Mouse (Mus musculus) retina, postnatal 1 day (tissue): ENCODE data around the gene Serpine1.
"Not testable (repeated sequence)": the region's sequence is repeated elsewhere in the genome, so short reads cannot be mapped to it uniquely, and the experiment has no call there.

Experiments used
- DNase-seq: peaks from one replicate; pipeline ENCODE4 v3.0.0-alpha.2; 2012

Gene Serpine1

DNA sequence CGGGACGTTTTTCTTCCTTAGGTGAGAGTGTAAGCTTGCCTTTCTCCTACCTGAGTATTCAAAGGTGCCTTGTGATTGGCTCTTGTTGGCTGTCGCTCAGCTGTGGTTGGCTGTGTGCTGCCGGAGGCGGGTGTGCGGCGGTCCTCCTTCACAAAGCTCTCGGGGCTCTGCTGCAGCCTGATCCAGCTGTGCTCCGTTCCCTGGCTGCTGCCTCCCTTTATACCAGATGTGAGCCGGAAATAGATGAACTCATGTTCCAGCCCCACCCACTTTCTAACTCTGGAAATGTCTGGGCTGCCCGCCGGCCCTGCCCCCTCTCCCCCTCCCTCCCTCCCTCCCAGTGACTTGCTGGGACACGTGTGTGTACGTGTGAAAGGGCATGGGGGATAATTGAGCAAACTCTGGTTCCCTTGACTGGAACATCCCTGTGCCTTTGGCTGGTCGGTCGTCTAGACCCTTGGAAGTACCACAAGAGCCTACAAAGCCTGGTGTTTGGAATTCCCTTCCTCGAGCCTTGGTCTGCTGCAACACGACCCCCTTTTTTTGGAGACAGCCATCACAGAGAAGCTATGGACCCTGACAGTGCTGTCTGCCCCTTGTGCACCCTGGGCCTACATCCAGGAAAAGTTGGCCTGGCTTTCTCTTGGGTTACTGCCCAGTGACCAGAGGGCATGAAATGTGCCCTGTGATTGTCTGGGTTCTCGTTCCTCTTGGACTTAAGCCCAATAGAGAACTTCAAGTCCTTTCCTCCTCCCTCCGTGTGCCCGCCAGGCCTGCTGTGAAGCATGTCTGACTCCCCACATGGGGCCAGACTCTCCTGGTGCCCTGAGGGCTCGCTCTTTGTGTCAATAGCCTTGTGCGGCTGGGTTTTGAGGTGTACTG lies at the start of gene Serpine1:
Gene Serpine1 (minus strand): TSS at position 190 of the 882 bp plus-strand sequence.
- peak; percentile 48 for DNase-seq

- DNase-seq = no peak
Observed at GRCm38 (mm10) chr5:137121280-137121679, 49.2 kb upstream of the Serpine1 start.

GRCm38 (mm10) chr5:137118878-137119277 lies 46.8 kb upstream of the Serpine1 start:
- no peak for DNase-seq

- DNase-seq = not testable (repeated sequence)
Observed at GRCm38 (mm10) chr5:137117994-137118393, 45.9 kb upstream of the Serpine1 start.

DNA sequence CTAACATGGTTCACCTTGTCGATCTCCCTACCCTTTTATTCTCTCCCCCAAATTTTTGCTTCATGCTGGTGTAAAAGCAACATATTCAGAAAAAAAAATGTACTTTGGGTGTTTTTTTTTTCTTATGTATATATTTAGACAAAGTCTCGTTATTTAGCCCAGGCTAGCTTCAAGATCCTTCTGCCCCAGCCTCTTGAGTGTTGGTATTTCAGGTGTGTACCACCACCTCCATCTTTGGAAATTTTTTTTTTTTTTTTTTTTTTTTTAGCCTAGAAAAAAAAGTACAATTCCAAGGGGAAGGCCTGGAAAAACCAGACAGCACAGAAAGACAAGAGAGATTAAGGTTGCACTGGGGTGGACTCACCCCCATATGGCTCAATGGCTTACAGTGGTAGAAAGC lies 44.9 kb upstream of the Serpine1 start:
- DNase-seq = no peak

- DNase-seq = peak; percentile 74
Observed at GRCm38 (mm10) chr5:137115866-137116847, 44.1 kb upstream of the Serpine1 start, which contains the start of gene Trim56. Gene Trim56 (minus strand): TSS chr5:137116209.

DNA sequence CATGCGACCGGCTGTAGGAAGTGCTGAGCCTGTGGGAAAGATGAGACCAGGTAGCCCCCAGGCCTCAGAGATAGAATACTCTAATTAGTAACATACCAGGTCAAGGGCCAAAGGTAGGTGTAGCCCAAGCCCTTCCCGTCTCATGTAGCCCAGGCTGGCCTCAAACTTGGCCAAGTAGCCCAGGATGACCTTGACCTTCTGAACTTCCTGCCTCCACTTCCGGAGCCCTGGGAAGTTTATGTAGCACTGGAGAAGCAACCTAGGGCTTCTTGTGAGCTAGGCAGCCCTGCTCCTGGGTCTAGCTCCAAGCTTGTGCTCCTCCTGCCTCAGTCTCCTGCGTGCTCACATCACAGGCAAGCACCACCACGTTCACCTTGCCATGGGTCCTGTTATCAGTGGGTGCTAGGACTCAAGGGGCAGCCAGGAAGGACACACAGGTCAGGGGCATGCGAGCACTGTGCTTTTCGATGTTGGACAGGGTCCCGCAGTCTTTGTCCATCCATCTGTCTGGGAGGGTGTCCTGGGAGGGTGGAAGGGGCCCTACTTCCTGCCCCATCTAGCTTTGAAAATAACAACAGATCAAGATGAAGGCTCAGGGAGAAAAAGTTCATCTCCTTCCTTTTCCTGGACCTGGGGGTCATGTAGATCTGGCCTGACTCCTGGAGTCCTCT lies 43.0 kb upstream of the Serpine1 start:
- DNase-seq = no peak

GRCm38 (mm10) chr5:137111542-137112408 lies 39.7 kb upstream of the Serpine1 start:
- DNase-seq = no peak

- DNase-seq = no peak
Observed at GRCm38 (mm10) chr5:137110863-137111262, 38.8 kb upstream of the Serpine1 start.

GRCm38 (mm10) chr5:137109941-137110593 lies 38.0 kb upstream of the Serpine1 start:
- no peak for DNase-seq

- DNase-seq = no peak
Observed at GRCm38 (mm10) chr5:137108111-137108510, 36.0 kb upstream of the Serpine1 start.

GRCm38 (mm10) chr5:137107670-137108069 lies 35.6 kb upstream of the Serpine1 start:
- no peak for DNase-seq

DNA sequence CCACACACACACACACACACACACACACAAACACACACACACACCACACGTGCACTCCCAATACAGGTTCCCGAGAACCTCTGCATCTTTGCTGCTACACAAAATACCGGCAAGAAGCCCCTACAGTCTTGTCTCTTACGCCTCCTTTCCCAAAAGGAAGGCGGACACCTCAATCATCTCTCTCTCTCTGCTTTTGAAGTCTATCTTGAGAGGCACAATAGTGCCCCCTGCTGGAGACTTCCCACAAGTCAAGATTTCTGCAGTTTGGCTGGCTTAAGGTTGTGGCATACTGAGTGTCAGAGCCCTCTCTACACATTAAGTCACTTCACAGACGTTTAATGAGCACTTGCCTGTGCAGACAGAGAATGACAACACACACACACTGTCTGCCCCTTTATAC lies 35.0 kb upstream of the Serpine1 start:
- peak; percentile 88 for DNase-seq

DNA sequence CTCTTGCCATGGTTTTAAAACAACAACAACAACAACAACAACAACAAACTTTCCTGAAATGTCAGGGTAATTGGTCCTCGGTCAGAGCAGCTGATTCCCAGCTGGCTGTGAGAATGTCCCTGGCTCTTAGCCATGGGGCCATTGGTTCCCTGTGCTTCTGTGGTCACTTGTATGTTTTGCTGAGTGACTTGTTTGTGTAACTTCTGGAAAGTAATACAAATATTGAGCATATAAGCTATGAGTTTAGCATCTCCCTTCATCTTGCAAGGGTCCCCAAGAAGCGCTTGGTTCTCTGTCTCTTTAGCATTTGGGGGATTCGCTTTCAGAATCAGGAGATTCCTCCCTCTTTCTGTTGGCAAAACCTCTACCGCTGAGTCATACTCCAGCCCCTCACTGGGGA lies 34.4 kb upstream of the Serpine1 start:
- DNase-seq = no peak

GRCm38 (mm10) chr5:137103969-137104368 lies 31.9 kb upstream of the Serpine1 start:
- DNase-seq = no peak

GRCm38 (mm10) chr5:137102575-137103522 lies 30.8 kb upstream of the Serpine1 start:
- DNase-seq = peak; percentile 18

GRCm38 (mm10) chr5:137102078-137102477 lies 30.0 kb upstream of the Serpine1 start:
- DNase-seq = no peak

DNA sequence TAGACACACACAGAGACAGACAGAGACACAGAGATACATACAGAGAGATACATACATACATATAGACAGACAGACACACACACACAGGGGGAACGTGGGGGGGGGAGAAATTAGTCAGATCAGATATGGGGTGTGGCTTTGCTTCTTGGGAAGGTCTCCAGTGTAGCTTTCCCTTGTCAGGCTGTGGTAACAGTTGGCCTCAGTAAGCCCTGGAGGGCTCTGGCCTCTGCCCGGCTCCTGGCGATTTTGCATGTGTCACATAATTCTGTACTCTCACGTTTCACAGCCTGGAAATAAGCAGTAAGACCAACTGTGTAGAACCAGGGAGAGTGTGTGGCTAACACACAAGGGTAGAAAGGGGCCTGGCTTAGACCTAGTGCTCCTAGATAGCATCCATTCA lies 28.6 kb upstream of the Serpine1 start:
- DNase-seq = no peak

GRCm38 (mm10) chr5:137098418-137098817 lies 26.4 kb upstream of the Serpine1 start:
- DNase-seq = no peak

- no peak for DNase-seq
Observed at GRCm38 (mm10) chr5:137096037-137096436, 24.0 kb upstream of the Serpine1 start.
